Mouse (Mus musculus) liver, embryonic 11.5 days (tissue): ENCODE measurements around the gene Olfr800. TPM values are rescaled to one million over a fixed set of nuclear protein-coding genes. Genes with fewer than 3 reads are reported as not detected.

Experiments used
- ATAC-seq: fragments of 200-750 bp; cut with Nextera tagmentation; replicated peaks from 2 replicates; pipeline ENCODE4 v1.8.0; 2017; ENCODE audit warnings: moderate number of reproducible peaks, mild to moderate bottlenecking, moderate TSS enrichment, moderate library complexity; ENCODE audit not compliant: low FRiP score
- DNase-seq: peaks from one replicate; pipeline ENCODE4 v3.0.0-alpha.2; 2017; ENCODE audit warnings: low spot score
- H3K27ac ChIP-seq: fragments of 300-500 bp; sonication (generic); 2 replicates; pipeline ENCODE4 v1.5.1; 2014; ENCODE audit warnings: mild to moderate bottlenecking, low read depth, low read length, control low read depth
- H3K27me3 ChIP-seq: fragments of 300-500 bp; sonication (generic); replicated peaks from 2 replicates; pipeline ENCODE4 v1.6.1; 2014; ENCODE audit warnings: low read length, mixed read lengths; ENCODE audit not compliant: control insufficient read depth, insufficient read depth
- H3K36me3 ChIP-seq: fragments of 300-500 bp; sonication (generic); 2 replicates; pipeline ENCODE4 v1.6.1; 2014; ENCODE audit warnings: mild to moderate bottlenecking, low read length, moderate library complexity, mixed read lengths; ENCODE audit not compliant: control insufficient read depth, insufficient read depth
- H3K4me1 ChIP-seq: fragments of 300-500 bp; sonication (generic); replicated peaks from 2 replicates; pipeline ENCODE4 v1.6.1; 2014; ENCODE audit warnings: low read length, mixed read lengths; ENCODE audit not compliant: control insufficient read depth, insufficient read depth
- H3K4me2 ChIP-seq: fragments of 300-500 bp; sonication (generic); 2 replicates; pipeline ENCODE4 v1.6.1; 2014; ENCODE audit warnings: mild to moderate bottlenecking, control low read depth, moderate library complexity
- H3K4me3 ChIP-seq: fragments of 300-500 bp; sonication (generic); 2 replicates; pipeline ENCODE4 v1.5.1; 2014; ENCODE audit warnings: low read depth, low read length, control low read depth
- H3K9ac ChIP-seq: fragments of 300-500 bp; sonication (generic); 2 replicates; pipeline ENCODE4 v1.6.1; 2014; ENCODE audit warnings: low read depth, low read length, control low read depth
- H3K9me3 ChIP-seq: fragments of 300-500 bp; sonication (generic); 2 replicates; pipeline ENCODE4 v1.6.1; 2016; ENCODE audit warnings: low read length, inconsistent platforms, mixed read lengths; ENCODE audit not compliant: control insufficient read depth
- WGBS: fragments of 180-500 bp; shearing (Covaris S2); extraction: QIAGEN DNeasy Blood & Tissue Kit; methylation state at CpG from one replicate; pipeline ENCODE4 v1.1.7; 2014; 5-methylcytosine and 5-hydroxymethylcytosine counted together
- polyA plus RNA-seq: library from polyadenylated mRNA; unstranded; fragments of >200 nt; fragmentation: Nextera tagmentation; extraction: Ambion mirVana; gene quantifications from 2 replicates; pipeline ENCODE4 v1.2.1, GENCODE M21; 2014

The Olfr800 gene
- not detected in 2 replicates for polyA plus RNA-seq

DNA sequence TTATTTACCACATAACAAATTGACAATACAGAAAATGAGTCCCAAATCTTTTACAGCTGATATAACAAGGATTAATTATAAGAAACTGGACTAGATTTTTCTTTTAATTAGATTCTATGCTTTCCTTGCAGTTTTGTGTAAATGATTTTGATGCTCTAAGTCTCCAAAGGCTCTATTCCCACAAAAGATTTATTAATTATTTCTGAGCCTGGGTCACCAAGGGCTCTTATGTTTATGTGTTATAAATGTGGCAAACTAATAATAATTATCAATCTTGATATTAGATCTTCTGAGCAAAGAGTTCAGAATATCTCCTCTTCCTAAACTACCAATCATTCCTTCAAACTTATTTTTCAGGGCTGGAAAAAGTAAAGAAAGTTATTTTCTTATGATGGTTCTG, at the start of gene Olfr800:
TSS of gene Olfr800 (plus strand) at position 301 of the 400 bp plus-strand sequence.
- Histone ChIP-seq H3K27ac (no peak within 1 kb of the TSS), H3K4me3 (no peak within 1 kb of the TSS), H3K4me2 (no peak within 1 kb of the TSS), H3K27me3 (no peaks in the 10 kb centered on the region), H3K9ac (no peak within 1 kb of the TSS), H3K4me1 (no peaks in the 10 kb centered on the region), H3K36me3 (no peaks in the 10 kb centered on the region), H3K9me3 (no peaks in the 10 kb centered on the region)
- DNase-seq (no peak), ATAC-seq (no peak)

- no peak within 1 kb of the TSS for H3K4me2 ChIP-seq
- 81% methylated on average over 1 of the region's 1 CpGs for WGBS
- no peak within 1 kb of the TSS for H3K9ac ChIP-seq
- H3K27me3 ChIP-seq = no peaks in the 10 kb centered on the region
- H3K4me3 ChIP-seq = no peak within 1 kb of the TSS
- H3K27ac ChIP-seq = no peak within 1 kb of the TSS
- H3K4me1 ChIP-seq = no peaks in the 10 kb centered on the region
- no peaks in the 10 kb centered on the region for H3K9me3 ChIP-seq
- DNase-seq (no peak), ATAC-seq (no peak)
- no peaks in the 10 kb centered on the region for H3K36me3 ChIP-seq
These were observed 45.0 kb upstream of the Olfr800 start, which contains the start of gene Olfr796 for GRCm38 (mm10) chr10:129612470-129612869. Gene Olfr796 (minus strand): TSS chr10:129612570.

GRCm38 (mm10) chr10:129621724-129622123, 35.8 kb upstream of the Olfr800 start:
- Histone ChIP-seq H3K4me2 (no peak overlapping the region), H3K9me3 (no peaks in the 10 kb centered on the region), H3K27me3 (no peaks in the 10 kb centered on the region), H3K27ac (no peak overlapping the region), H3K4me3 (no peak overlapping the region), H3K36me3 (no peaks in the 10 kb centered on the region), H3K9ac (no peak overlapping the region), H3K4me1 (no peaks in the 10 kb centered on the region)
- no peak; the same call in 1 of the 2 replicates for ATAC-seq
- WGBS = 15% methylated on average over 1 of the region's 1 CpGs
- DNase-seq = no peak

- Histone ChIP-seq H3K4me1 (no peaks in the 10 kb centered on the region), H3K27me3 (no peaks in the 10 kb centered on the region), H3K9me3 (no peaks in the 10 kb centered on the region), H3K4me2 (no peak overlapping the region), H3K4me3 (no peak overlapping the region), H3K36me3 (no peaks in the 10 kb centered on the region), H3K9ac (no peak overlapping the region), H3K27ac (no peak overlapping the region)
- no peak for ATAC-seq
- DNase-seq = no peak
These were observed 34.2 kb upstream of the Olfr800 start for GRCm38 (mm10) chr10:129623251-129623650.

DNA sequence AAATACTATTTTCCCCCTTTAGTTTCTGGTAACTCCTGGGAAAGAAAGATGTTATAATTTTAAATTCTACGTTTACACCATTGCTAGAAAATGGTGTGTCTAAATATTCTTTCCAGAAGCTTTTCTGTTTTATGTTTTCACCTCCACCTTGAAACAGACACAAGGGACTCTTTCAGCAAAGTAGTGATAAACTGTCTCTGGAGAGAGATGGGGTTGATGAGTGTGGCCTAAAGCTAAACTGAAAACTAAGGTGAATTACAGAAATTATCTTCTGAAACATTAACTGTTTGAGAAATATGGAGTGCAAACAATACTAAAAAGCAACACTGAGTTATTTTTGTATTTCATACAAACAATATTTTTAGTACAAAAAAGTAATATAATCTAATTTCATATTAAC, 29.7 kb upstream of the Olfr800 start, which contains the start of gene Olfr798:
TSS of gene Olfr798 (minus strand) at position 101 of the 400 bp plus-strand sequence.
- 66% methylated on average over 1 of the region's 1 CpGs for WGBS
- Histone ChIP-seq H3K4me1 (no peaks in the 10 kb centered on the region), H3K4me2 (no peak within 1 kb of the TSS), H3K4me3 (no peak within 1 kb of the TSS), H3K9me3 (no peaks in the 10 kb centered on the region), H3K9ac (no peak within 1 kb of the TSS), H3K27ac (no peak within 1 kb of the TSS), H3K36me3 (no peaks in the 10 kb centered on the region), H3K27me3 (no peaks in the 10 kb centered on the region)
- no peak for ATAC-seq
- DNase-seq = no peak

- no peak within 1 kb of the TSS for H3K4me2 ChIP-seq
- no peaks in the 10 kb centered on the region for H3K36me3 ChIP-seq
- DNase-seq (no peak), ATAC-seq (no peak)
- no peak within 1 kb of the TSS for H3K4me3 ChIP-seq
- H3K4me1 ChIP-seq = no peaks in the 10 kb centered on the region
- WGBS = 27% methylated on average over 1 of the region's 1 CpGs
- no peak within 1 kb of the TSS for H3K27ac ChIP-seq
- no peak within 1 kb of the TSS for H3K9ac ChIP-seq
- H3K27me3 ChIP-seq = no peaks in the 10 kb centered on the region
- H3K9me3 ChIP-seq = no peaks in the 10 kb centered on the region
These were observed 20.3 kb upstream of the Olfr800 start, which contains the start of gene Olfr799 for GRCm38 (mm10) chr10:129637184-129637583. Gene Olfr799 (plus strand): TSS chr10:129637484.

- ATAC-seq = no peak
- Histone ChIP-seq H3K4me2 (no peak overlapping the region), H3K9me3 (no peaks in the 10 kb centered on the region), H3K27ac (no peak overlapping the region), H3K36me3 (no peaks in the 10 kb centered on the region), H3K27me3 (no peaks in the 10 kb centered on the region), H3K9ac (no peak overlapping the region), H3K4me3 (no peak overlapping the region), H3K4me1 (no peaks in the 10 kb centered on the region)
- 88% methylated on average over 1 of the region's 1 CpGs for WGBS
- DNase-seq = no peak
These were observed 5.7 kb upstream of the Olfr800 start for GRCm38 (mm10) chr10:129651763-129652162.

DNA sequence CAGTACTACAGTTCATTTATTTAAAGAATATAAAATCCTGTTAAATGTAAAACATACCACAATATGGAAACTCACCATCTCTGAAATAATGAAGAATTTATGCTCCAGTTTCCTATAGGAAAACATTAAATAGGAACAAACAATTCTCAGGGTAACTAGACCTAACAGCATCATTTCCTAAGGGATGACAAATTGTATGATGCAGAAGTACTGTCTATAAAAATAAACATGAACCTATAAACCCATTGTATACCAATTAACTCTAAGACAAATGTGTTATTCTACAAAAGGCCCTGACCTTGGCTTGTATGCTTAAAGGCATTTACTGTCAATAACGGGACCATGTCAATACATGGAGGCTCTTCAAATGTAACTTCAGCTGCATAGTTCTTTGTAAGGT, 16.3 kb downstream of the Olfr800 start, which contains the start of gene Olfr801:
TSS of gene Olfr801 (minus strand) at position 101 of the 400 bp plus-strand sequence.
- 68% methylated on average over 1 of the region's 1 CpGs for whole genome bisulfite sequencing
- Histone ChIP-seq H3K9ac (no peak within 1 kb of the TSS), H3K27ac (no peak within 1 kb of the TSS), H3K4me1 (no peaks in the 10 kb centered on the region), H3K4me2 (no peak within 1 kb of the TSS), H3K4me3 (no peak within 1 kb of the TSS), H3K27me3 (no peaks in the 10 kb centered on the region), H3K9me3 (no peaks in the 10 kb centered on the region), H3K36me3 (no peaks in the 10 kb centered on the region)
- ATAC-seq = no peak
- DNase-seq = no peak

DNA sequence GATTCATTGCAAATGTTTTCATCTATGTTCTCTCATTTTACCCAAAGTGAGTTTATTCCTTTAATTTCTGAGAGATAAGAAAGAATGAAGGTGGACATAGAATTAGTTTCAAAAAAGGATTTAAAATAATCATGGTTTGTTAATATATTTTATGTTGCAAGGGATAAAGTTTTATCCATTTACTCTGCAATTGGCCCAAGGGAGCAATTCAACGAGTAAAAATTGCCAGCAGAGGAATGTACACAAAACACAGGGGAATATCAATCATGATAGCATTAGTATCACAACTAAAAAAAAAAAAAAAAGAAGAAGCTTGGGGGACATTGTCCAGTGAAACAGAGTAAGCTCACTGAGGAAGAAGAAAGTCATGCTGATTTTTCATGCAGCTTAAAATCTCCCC, 30.6 kb downstream of the Olfr800 start, which contains the start of gene Olfr802:
TSS of gene Olfr802 (minus strand) at position 101 of the 400 bp plus-strand sequence.
- 49% methylated on average over 1 of the region's 1 CpGs for WGBS
- Histone ChIP-seq H3K9me3 (no peaks in the 10 kb centered on the region), H3K36me3 (no peaks in the 10 kb centered on the region), H3K4me3 (no peak within 1 kb of the TSS), H3K9ac (no peak within 1 kb of the TSS), H3K4me1 (no peaks in the 10 kb centered on the region), H3K4me2 (no peak within 1 kb of the TSS), H3K27me3 (no peaks in the 10 kb centered on the region), H3K27ac (no peak within 1 kb of the TSS)
- ATAC-seq = no peak
- DNase-seq = no peak
